Mouse (Mus musculus): ENCODE measurements at regions not wholly inside any gene's neighbourhood (a gene's known extent, or its start where the extent isn't known, plus 50 kb on each side); places are given as distances from the start of the nearest gene placed in this dataset.

GRCm38 (mm10) chr10:38269136-38269535 is 552.4 kb downstream of the Rfpl4b start:
- peak; percentile 54 for DNase-seq

GRCm38 (mm10) chr10:38265564-38265963 is 556.0 kb downstream of the Rfpl4b start:
- no peak for DNase-seq

DNA sequence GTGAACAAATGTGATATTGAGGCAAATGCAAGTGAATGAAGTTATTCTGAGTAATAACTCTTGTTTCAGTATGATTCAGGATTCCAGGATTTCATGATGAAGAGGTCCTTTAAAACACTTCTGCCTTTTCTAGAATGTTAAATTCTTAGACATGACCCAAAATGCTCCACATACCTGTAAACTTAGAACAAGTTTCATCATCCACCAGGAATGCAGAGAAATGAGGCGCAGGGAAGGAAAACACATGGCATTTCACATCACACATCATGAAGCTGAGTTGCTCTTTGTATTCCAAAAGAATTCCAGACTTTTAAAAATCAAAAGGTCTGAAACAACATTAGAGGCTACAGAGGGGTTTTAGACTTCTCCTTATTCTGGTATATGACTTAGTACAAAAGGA is 574.8 kb downstream of the Rfpl4b start:
- DNase-seq: no peak
